Mouse (Mus musculus): ENCODE data around the gene Gucd1. TPM values are rescaled to one million over a fixed set of nuclear protein-coding genes. Genes with fewer than 3 reads are reported as not detected.
"Not testable (repeated sequence)": the region's sequence is repeated elsewhere in the genome, so short reads cannot be mapped to it uniquely, and the experiment has no call there.

Gucd1 gene
- total and polyA plus RNA-seq, 2 experiments from 2014 or later: 16.0 to 44.9 TPM

DNA sequence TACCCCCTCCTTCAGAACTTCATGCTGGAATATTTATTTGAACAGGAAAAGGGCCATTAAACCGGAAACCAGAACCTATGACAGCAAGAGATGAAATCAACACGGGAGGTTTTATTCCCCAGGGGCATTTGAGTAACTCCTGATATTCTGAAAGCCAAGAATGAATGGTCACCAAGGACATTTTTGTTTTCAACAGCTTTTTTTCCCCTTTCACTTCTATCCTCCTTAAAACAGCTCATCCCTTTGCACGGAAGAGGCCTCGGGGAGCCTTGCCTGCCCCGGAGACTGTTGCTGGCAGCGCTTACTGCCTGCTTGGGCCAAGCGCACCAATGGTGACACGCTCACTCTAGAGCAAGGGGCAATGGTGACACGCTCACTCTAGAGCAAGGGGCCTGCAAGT lies 40.7 kb downstream of the Gucd1 start:
- WGBS: 83% methylated on average over 9 of the region's 9 CpGs
- Histone ChIP-seq H3K4me1 (ENCODE audit: insufficient read depth) (peaks cover 12% of the 10 kb centered on the region; the same call in 1 of the 2 replicates), H3K27ac (ENCODE audit: low read depth, low read length) (no peak overlapping the region), H3K4me2 (ENCODE audit: low read depth) (no peak overlapping the region), H3K9ac (no peak overlapping the region), H3K27me3 (ENCODE audit: insufficient read depth, low read length) (no peaks in the 10 kb centered on the region), H3K4me3 (ENCODE audit: low read depth, low read length) (no peak overlapping the region), H3K36me3 (ENCODE audit: insufficient read depth) (no peaks in the 10 kb centered on the region), H3K9me3 (ENCODE audit: low read length) (no peaks in the 10 kb centered on the region)
- no peak for TF ChIP-seq CTCF (IDR thresholded peaks at IDR 0.05; ENCODE audit: low read depth)
- no peak for ATAC-seq
- DNase-seq: no peak

GRCm38 (mm10) chr10:75475139-75475850 lies 42.5 kb downstream of the Gucd1 start:
- DNase-seq (peak; percentile 43), ATAC-seq (peak; percentile 91)
- H3K4me2 ChIP-seq (ENCODE audit: low read depth); H3K36me3 ChIP-seq (ENCODE audit: insufficient read depth); H3K4me3 ChIP-seq (ENCODE audit: low read depth, low read length); H3K9me3 ChIP-seq (ENCODE audit: low read length); H3K27me3 ChIP-seq (ENCODE audit: insufficient read depth, low read length); H3K9ac ChIP-seq: not testable (repeated sequence)
- 30% methylated on average over 4 of the region's 6 CpGs for WGBS
- Histone ChIP-seq H3K4me1 (ENCODE audit: insufficient read depth) (peaks cover 12% of the 10 kb centered on the region; the same call in 1 of the 2 replicates), H3K27ac (ENCODE audit: low read depth, low read length) (peak overlapping the region; percentile 29; the same call in 1 of the 2 replicates)

DNA sequence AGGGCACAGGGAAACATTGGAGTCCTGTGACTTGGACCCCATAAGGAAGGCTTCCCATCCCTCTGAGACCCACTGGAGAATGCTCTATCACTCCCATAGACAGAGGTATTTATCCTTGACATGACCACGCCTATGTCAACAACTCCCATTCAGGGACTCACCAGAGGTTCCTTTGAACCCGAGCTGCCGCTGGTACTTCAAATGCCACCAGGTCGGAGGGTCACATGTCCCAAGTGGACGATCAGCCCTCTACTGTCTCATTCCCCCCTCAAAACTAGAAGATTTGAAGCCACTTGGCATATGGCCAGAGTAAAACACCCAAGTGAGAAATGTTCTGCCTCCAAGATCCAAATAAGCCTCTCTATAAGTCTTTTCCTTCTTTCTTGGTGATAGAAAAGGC lies 43.2 kb downstream of the Gucd1 start:
- ATAC-seq: no peak
- Histone ChIP-seq H3K4me1 (ENCODE audit: insufficient read depth) (peaks cover 12% of the 10 kb centered on the region; the same call in 1 of the 2 replicates), H3K27me3 (ENCODE audit: insufficient read depth, low read length) (no peaks in the 10 kb centered on the region), H3K4me2 (ENCODE audit: low read depth) (no peak overlapping the region), H3K9ac (no peak overlapping the region), H3K4me3 (ENCODE audit: low read depth, low read length) (no peak overlapping the region), H3K36me3 (ENCODE audit: insufficient read depth) (no peaks in the 10 kb centered on the region), H3K27ac (ENCODE audit: low read depth, low read length) (no peak overlapping the region; the same call in 1 of the 2 replicates), H3K9me3 (ENCODE audit: low read length) (no peaks in the 10 kb centered on the region)
- TF ChIP-seq CTCF (IDR thresholded peaks at IDR 0.05; ENCODE audit: low read depth): no peak
- WGBS: 45% methylated on average over 5 of the region's 5 CpGs
- DNase-seq: no peak

GRCm38 (mm10) chr10:75473411-75473810 lies 44.4 kb downstream of the Gucd1 start:
- ATAC-seq (no peak), DNase-seq (no peak)
- no peak overlapping the region for H3K27ac ChIP-seq (ENCODE audit: low read depth, low read length)
- H3K27me3 ChIP-seq (ENCODE audit: insufficient read depth, low read length): no peaks in the 10 kb centered on the region
- no peaks in the 10 kb centered on the region for H3K9me3 ChIP-seq (ENCODE audit: low read length)
- no peak overlapping the region for H3K4me2 ChIP-seq (ENCODE audit: low read depth)
- no peak for TF ChIP-seq CTCF (IDR thresholded peaks at IDR 0.05; ENCODE audit: low read depth)
- WGBS: 79% methylated on average over 8 of the region's 8 CpGs
- no peaks in the 10 kb centered on the region for H3K36me3 ChIP-seq (ENCODE audit: insufficient read depth)
- H3K4me3 ChIP-seq (ENCODE audit: low read depth, low read length): no peak overlapping the region
- H3K9ac ChIP-seq: no peak overlapping the region
- peaks cover 12% of the 10 kb centered on the region; the same call in 1 of the 2 replicates for H3K4me1 ChIP-seq (ENCODE audit: insufficient read depth)

- H3K36me3 ChIP-seq (ENCODE audit: insufficient read depth): no peaks in the 10 kb centered on the region
- H3K4me3 ChIP-seq (ENCODE audit: low read depth, low read length): no peak overlapping the region
- no peak for TF ChIP-seq CTCF (IDR thresholded peaks at IDR 0.05; ENCODE audit: low read depth)
- H3K9ac ChIP-seq: no peak overlapping the region
- H3K27me3 ChIP-seq (ENCODE audit: insufficient read depth, low read length): no peaks in the 10 kb centered on the region
- H3K27ac ChIP-seq (ENCODE audit: low read depth, low read length): no peak overlapping the region
- H3K9me3 ChIP-seq (ENCODE audit: low read length): no peaks in the 10 kb centered on the region
- H3K4me1 ChIP-seq (ENCODE audit: insufficient read depth): no peaks in the 10 kb centered on the region
- 59% methylated on average over 6 of the region's 6 CpGs for WGBS
- DNase-seq: peak; percentile 34
- no peak overlapping the region for H3K4me2 ChIP-seq (ENCODE audit: low read depth)
- ATAC-seq: peak; percentile 86
Observed at GRCm38 (mm10) chr10:75465781-75466550, 51.8 kb downstream of the Gucd1 start.

DNA sequence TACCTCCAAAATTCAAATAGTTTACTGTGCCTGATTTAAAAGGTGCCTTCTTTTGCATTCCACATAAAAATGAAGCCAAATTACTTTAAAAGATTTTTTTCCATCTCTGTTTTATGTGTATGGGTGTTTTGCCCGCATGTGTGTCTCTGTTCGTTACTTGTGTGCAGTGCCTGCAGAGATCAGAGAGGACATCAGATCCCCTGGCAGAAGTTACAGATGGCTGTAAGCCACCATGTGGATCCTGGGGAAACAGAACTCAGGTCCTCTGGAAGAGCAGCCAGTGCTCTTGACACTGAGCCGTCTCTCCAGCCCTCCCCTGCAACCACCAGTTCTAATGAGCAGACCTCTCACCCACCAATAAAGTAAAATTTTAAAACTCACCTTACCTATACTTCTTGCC lies 55.0 kb downstream of the Gucd1 start:
- Histone ChIP-seq H3K27ac (ENCODE audit: low read depth, low read length) (no peak overlapping the region), H3K9ac (no peak overlapping the region), H3K4me3 (ENCODE audit: low read depth, low read length) (no peak overlapping the region), H3K4me1 (ENCODE audit: insufficient read depth) (no peaks in the 10 kb centered on the region), H3K36me3 (ENCODE audit: insufficient read depth) (no peaks in the 10 kb centered on the region), H3K4me2 (ENCODE audit: low read depth) (no peak overlapping the region), H3K27me3 (ENCODE audit: insufficient read depth, low read length) (no peaks in the 10 kb centered on the region), H3K9me3 (ENCODE audit: low read length) (no peaks in the 10 kb centered on the region)
- no peak for TF ChIP-seq CTCF (IDR thresholded peaks at IDR 0.05; ENCODE audit: low read depth)
- ATAC-seq: no peak
- 79% methylated on average over 3 of the region's 3 CpGs for WGBS
- DNase-seq: no peak

GRCm38 (mm10) chr10:75458329-75458728 lies 59.4 kb downstream of the Gucd1 start:
- Histone ChIP-seq H3K9me3 (ENCODE audit: low read length) (no peaks in the 10 kb centered on the region), H3K27ac (ENCODE audit: low read depth, low read length) (no peak overlapping the region), H3K4me1 (ENCODE audit: insufficient read depth) (no peaks in the 10 kb centered on the region), H3K4me2 (ENCODE audit: low read depth) (no peak overlapping the region), H3K9ac (no peak overlapping the region), H3K4me3 (ENCODE audit: low read depth, low read length) (no peak overlapping the region), H3K27me3 (ENCODE audit: insufficient read depth, low read length) (no peaks in the 10 kb centered on the region), H3K36me3 (ENCODE audit: insufficient read depth) (no peaks in the 10 kb centered on the region)
- WGBS: 81% methylated on average over 4 of the region's 4 CpGs
- DNase-seq (no peak), ATAC-seq (no peak)
- no peak for TF ChIP-seq CTCF (IDR thresholded peaks at IDR 0.05; ENCODE audit: low read depth)
